Mouse (Mus musculus) neural tube, embryonic 15.5 days (tissue): ENCODE data around the gene Pgpep1. TPM values are rescaled to one million over a fixed set of nuclear protein-coding genes. Genes with fewer than 3 reads are reported as not detected.
A peak's percentile ranks its signal among the peaks of the same experiment; 100 is the strongest.

Source experiments
- ATAC-seq: fragments of 200-750 bp; cut with Nextera tagmentation; 2 replicates; pipeline ENCODE4 v1.8.0; 2017; ENCODE audit warnings: mild to moderate bottlenecking, moderate TSS enrichment, moderate library complexity; ENCODE audit not compliant: low FRiP score
- H3K27ac ChIP-seq: fragments of 300-500 bp; sonication (generic); replicated peaks from 2 replicates; pipeline ENCODE4 v1.5.1; 2015; ENCODE audit warnings: mild to moderate bottlenecking, inconsistent platforms
- H3K27me3 ChIP-seq: fragments of 300-500 bp; sonication (generic); replicated peaks from 2 replicates; pipeline ENCODE4 v1.6.1; 2015; ENCODE audit warnings: inconsistent platforms
- H3K36me3 ChIP-seq: fragments of 300-500 bp; sonication (generic); 2 replicates; pipeline ENCODE4 v1.6.1; 2015; ENCODE audit warnings: inconsistent platforms
- H3K4me1 ChIP-seq: fragments of 300-500 bp; sonication (generic); 2 replicates; pipeline ENCODE4 v1.6.1; 2015; ENCODE audit warnings: inconsistent platforms
- H3K4me2 ChIP-seq: fragments of 300-500 bp; sonication (generic); 2 replicates; pipeline ENCODE4 v1.6.1; 2015; ENCODE audit warnings: inconsistent platforms, mild to moderate bottlenecking, moderate library complexity
- H3K4me3 ChIP-seq: fragments of 300-500 bp; sonication (generic); replicated peaks from 2 replicates; pipeline ENCODE4 v1.5.1; 2015; ENCODE audit warnings: mild to moderate bottlenecking, inconsistent platforms
- H3K9ac ChIP-seq: fragments of 300-500 bp; sonication (generic); replicated peaks from 2 replicates; pipeline ENCODE4 v1.6.1; 2015; ENCODE audit warnings: mild to moderate bottlenecking, inconsistent platforms
- H3K9me3 ChIP-seq: fragments of 300-500 bp; sonication (generic); replicated peaks from 2 replicates; pipeline ENCODE4 v1.6.1; 2016; ENCODE audit warnings: inconsistent platforms
- WGBS: fragments of 180-500 bp; shearing (Covaris S2); methylation state at CpG from one replicate; pipeline ENCODE4 v1.1.7; 2015; ENCODE audit warnings: mixed read lengths; 5-methylcytosine and 5-hydroxymethylcytosine counted together
- polyA plus RNA-seq: library from polyadenylated mRNA; unstranded; fragments of >200 nt; fragmentation: Nextera tagmentation; extraction: Ambion mirVana; gene quantifications from 2 replicates; pipeline ENCODE4 v1.2.1, GENCODE M21; 2015

Pgpep1 gene
- polyA plus RNA-seq, 1 experiment from 2014 or later = 78.6 TPM

GRCm38 (mm10) chr8:70596775-70597416 is 63.3 kb downstream of the Pgpep1 start:
- H3K4me2 ChIP-seq = peak overlapping the region; percentile 69
- H3K27ac ChIP-seq = no peak overlapping the region
- H3K4me3 ChIP-seq = no peak overlapping the region
- ATAC-seq = no peak
- WGBS = 86% methylated on average over 17 of the region's 17 CpGs
- H3K9ac ChIP-seq = no peak overlapping the region
- no peaks in the 10 kb centered on the region for H3K9me3 ChIP-seq
- H3K36me3 ChIP-seq = peaks cover 14% of the 10 kb centered on the region
- no peaks in the 10 kb centered on the region for H3K27me3 ChIP-seq
- peaks cover 87% of the 10 kb centered on the region for H3K4me1 ChIP-seq

Other genes with a start within 250 kb of the Pgpep1 start
- 44.9 and 45.6 TPM in 2 replicates for gene Crtc1, start 220.8 kb downstream of the Pgpep1 start, polyA plus RNA-seq
- 33.3 and 35.0 TPM in 2 replicates for gene Klhl26, start 183.4 kb downstream of the Pgpep1 start, polyA plus RNA-seq
- gene Tmem59l, start 173.0 kb downstream of the Pgpep1 start, polyA plus RNA-seq = 153 and 188 TPM in 2 replicates
- gene Crlf1, start 167.2 kb downstream of the Pgpep1 start, polyA plus RNA-seq = 7.9 and 8.7 TPM in 2 replicates
- 165 and 181 TPM in 2 replicates for gene Rex1bd, start 153.6 kb downstream of the Pgpep1 start, polyA plus RNA-seq
- 653 and 714 TPM in 2 replicates for gene Uba52, start 149.6 kb downstream of the Pgpep1 start, polyA plus RNA-seq
- 381 and 389 TPM in 2 replicates for gene Fkbp8, start 132.7 kb downstream of the Pgpep1 start, polyA plus RNA-seq
- 44.4 and 51.1 TPM in 2 replicates for gene Kxd1, start 132.4 kb downstream of the Pgpep1 start, polyA plus RNA-seq
- 14.7 and 19.2 TPM in 2 replicates for gene Ell, start 120.9 kb downstream of the Pgpep1 start, polyA plus RNA-seq
- gene Isyna1, start 66.0 kb downstream of the Pgpep1 start, polyA plus RNA-seq = 137 and 142 TPM in 2 replicates
- 170 and 175 TPM in 2 replicates for gene Ssbp4, start 51.5 kb downstream of the Pgpep1 start, polyA plus RNA-seq
- gene Lrrc25, start 44.2 kb downstream of the Pgpep1 start, polyA plus RNA-seq = 1.5 and 2.6 TPM in 2 replicates
- gene Gdf15, start 27.9 kb downstream of the Pgpep1 start, polyA plus RNA-seq = 0.22 TPM in 2 replicates
- 191 and 206 TPM in 2 replicates for gene Lsm4, start 12.9 kb upstream of the Pgpep1 start, polyA plus RNA-seq
- gene Jund, start 38.6 kb upstream of the Pgpep1 start, polyA plus RNA-seq = 73.7 and 82.7 TPM in 2 replicates
- 0.04 and 0.09 TPM in 2 replicates for gene Iqcn, start 43.1 kb upstream of the Pgpep1 start, polyA plus RNA-seq
- gene Gm3336, start 58.2 kb upstream of the Pgpep1 start, polyA plus RNA-seq = not detected in 2 replicates
- 0.17 and 0.40 TPM in 2 replicates for gene Pde4c, start 63.3 kb upstream of the Pgpep1 start, polyA plus RNA-seq
- 536 and 627 TPM in 2 replicates for gene Rab3a, start 94.3 kb upstream of the Pgpep1 start, polyA plus RNA-seq
- 40.5 and 43.5 TPM in 2 replicates for gene Mpv17l2, start 100.6 kb upstream of the Pgpep1 start, polyA plus RNA-seq
- 97.5 and 102 TPM in 2 replicates for gene Pik3r2, start 116.3 kb upstream of the Pgpep1 start, polyA plus RNA-seq
- 18.9 and 21.0 TPM in 2 replicates for gene Mast3, start 144.7 kb upstream of the Pgpep1 start, polyA plus RNA-seq
- 0.14 and 1.4 TPM in 2 replicates for gene Il12rb1, start 148.1 kb upstream of the Pgpep1 start, polyA plus RNA-seq
- gene Arrdc2, start 179.3 kb upstream of the Pgpep1 start, polyA plus RNA-seq = 7.8 and 8.5 TPM in 2 replicates
- gene Kcnn1, start 202.9 kb upstream of the Pgpep1 start, polyA plus RNA-seq = 17.6 and 18.6 TPM in 2 replicates
- gene Ccdc124, start 213.5 kb upstream of the Pgpep1 start, polyA plus RNA-seq = 162 and 163 TPM in 2 replicates
- gene Slc5a5, start 232.4 kb upstream of the Pgpep1 start, polyA plus RNA-seq = 3.0 and 3.3 TPM in 2 replicates
- 2,109 and 2,618 TPM in 2 replicates for gene Rpl18a, start 237.0 kb upstream of the Pgpep1 start, polyA plus RNA-seq
- 59.5 and 64.6 TPM in 2 replicates for gene Map1s, start 245.5 kb upstream of the Pgpep1 start, polyA plus RNA-seq